Mouse (Mus musculus) c-Kit-positive CD71-positive TER-119-positive erythroid progenitor cells, embryonic 14.5 days (primary cell): ENCODE results near the gene Clip4.
"Not testable (repeated sequence)": the region's sequence is repeated elsewhere in the genome, so short reads cannot be mapped to it uniquely, and the experiment has no call there.

ENCODE experiments used
- DNase-seq: peaks from one replicate; pipeline ENCODE4 v3.0.0-alpha.2; 2013; ENCODE audit warnings: low spot score

Clip4 gene

DNA sequence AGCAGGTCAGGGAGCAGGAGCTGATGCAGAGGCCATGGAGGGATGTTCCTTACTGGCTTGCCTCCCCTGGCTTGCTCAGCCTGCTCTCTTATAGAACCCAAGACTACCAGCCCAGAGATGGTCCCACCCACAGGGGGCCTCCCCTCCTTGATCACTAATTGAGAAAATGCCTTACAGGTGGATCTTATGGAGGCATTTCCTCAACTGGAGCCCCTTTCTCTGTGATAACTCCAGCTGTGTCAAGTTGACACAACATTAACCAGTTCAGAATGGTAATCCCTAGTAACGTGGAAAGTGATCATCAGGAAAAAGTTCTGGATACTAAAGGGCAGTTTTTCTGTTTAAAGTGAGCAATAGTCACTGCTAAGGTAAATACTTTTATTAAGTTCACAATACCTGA lies at the start of gene Clip4:
TSS of gene Clip4 (plus strand) at position 301 of the 400 bp plus-strand sequence.
- DNase-seq: not testable (repeated sequence)

- no peak for DNase-seq
Measured at GRCm38 (mm10) chr17:71720434-71720833, 47.8 kb upstream of the Clip4 start.

DNA sequence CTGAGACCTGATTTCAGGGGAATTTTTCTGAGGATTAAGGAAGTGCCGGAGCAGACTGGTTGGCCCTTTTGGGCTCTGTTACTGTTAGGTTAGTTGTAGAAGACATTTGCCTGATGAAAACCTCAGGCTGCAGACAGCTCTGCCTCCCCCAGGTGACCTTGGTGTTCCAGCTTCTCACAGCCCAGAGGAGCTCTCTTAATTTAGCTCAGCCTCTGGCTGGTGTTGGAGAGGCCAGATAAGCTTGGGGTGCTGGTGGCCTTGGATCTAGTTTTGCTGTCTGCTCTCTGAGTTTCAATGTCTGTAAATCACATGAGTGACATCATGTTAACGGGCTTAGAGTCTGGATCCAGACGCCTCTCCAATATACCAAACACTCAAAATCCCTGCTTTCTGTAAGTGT lies 47.3 kb upstream of the Clip4 start:
- no peak for DNase-seq

DNA sequence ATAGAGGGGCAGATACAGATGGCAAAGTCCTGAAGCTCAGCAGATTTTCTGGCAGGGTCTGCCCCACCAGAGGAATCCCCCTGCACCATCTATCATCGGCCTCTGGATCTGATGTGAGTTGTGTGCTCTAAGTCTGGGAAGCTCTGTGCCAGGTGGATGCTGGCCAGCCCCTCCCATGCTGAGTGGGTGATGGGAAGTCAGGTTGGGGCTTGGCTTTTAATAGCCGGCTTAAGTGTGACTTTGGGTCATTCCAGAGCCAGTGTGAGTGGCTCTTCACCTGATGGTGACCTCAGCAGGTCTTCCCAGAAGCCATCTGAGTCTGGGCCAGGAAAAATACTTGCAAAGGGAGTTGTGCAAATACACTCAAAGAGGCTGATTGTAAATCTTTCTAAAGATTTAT lies 37.6 kb upstream of the Clip4 start:
- DNase-seq: no peak

DNA sequence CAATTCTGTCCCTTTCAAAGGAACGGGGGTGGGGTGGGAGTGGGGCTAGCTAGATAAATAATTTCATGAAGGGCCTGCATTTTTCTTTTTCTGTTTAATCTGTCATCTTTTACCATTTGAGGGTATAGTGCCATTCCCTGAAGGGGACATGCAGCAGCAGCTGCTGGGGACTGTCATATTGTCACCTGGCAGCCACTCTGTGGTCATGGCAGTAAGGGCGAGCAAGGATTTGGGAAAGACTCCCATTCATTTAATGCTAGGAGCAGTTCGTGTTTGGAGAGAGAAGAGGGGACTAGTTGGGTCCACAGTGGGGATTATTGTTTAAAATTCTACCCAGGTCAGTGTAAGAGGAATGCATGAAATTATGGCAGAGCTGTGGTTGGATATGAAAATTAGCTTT lies 31.8 kb upstream of the Clip4 start:
- no peak for DNase-seq

DNA sequence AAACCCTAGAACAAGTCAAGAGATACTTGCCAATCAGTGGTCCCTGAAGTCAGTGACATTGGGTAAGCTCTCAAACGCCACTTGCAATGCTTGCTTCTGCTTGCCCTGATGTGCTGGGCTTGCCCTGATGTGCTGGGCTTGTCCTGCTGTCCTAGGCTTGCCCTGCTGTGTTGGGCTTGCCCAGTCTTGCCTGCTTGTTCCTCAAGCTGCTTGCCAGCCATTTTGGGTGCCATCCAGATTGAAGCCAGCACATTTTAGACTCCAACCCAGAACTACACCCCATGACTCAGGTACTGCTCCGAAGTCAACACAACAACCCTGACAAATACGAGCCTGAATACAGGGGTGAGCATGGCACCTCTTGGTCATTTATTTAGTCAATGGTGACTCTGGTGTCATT lies 26.1 kb upstream of the Clip4 start:
- DNase-seq: no peak

DNA sequence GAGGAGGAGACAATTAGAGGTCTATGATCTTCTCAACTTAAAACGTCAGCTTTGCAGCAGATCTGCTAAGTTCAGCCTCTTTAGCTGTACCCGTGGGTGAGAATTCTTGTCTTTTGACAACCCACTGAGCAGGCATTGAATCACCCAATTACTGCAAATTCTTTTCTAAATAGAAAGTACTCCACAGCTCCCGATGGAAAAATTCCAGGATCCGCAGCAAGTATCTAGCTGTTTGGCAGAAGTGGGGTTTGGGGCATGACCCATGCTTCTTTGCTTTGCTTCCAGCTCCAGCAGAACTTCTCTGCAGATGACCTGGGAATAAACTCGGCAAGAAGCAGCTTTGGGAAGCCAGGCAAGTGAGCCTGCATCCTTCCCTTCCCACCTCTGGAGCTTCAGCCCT lies 25.3 kb upstream of the Clip4 start:
- no peak for DNase-seq

- no peak for DNase-seq
Measured at GRCm38 (mm10) chr17:71746114-71746513, 22.2 kb upstream of the Clip4 start.

DNA sequence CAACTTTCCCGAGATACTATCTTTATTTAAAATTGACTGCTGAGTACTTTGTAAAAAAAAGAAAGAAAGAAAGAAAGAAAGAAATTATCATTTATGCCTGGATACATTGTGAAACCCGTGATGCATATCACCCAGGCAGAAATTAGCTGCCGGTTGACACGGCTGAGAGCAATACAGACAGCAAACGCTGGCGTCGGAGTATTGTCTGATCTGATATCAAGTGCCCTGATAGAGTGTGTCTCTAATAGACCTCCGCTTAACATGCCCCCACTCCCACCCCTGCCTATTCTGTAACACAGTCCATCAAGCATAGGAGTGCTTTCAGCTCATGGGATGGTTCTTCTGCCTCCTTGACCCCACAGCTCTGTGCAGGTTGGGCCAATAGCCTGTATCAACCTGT lies 20.7 kb upstream of the Clip4 start:
- no peak for DNase-seq

DNA sequence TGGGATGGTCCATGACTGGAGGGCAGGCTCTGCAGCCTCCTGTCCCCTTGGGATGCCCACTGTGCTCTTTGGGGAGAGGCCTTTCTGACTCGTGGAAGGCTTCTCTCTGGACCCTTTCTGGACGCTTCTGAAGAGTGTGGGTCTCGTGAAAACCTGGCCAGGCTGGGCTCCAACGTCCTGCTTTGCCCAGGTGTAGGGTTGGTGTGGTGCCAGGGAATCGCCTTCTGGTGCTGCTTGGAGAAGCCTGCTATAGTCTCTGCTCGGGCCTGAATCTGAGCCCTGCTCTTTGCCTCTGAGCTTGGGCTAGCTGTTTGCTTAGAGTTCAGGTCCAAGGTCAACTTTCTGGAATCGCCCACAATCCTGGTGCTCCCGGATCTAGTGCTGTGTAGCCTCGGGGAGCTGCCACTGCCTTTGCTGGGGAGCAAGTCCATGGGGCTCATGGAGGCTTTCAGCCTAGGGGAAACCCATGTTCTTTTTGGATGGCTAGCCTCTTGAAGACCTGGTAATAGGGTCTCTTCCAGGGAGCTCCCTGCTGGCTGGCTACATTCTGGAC lies 18.6 kb upstream of the Clip4 start:
- no peak for DNase-seq

DNA sequence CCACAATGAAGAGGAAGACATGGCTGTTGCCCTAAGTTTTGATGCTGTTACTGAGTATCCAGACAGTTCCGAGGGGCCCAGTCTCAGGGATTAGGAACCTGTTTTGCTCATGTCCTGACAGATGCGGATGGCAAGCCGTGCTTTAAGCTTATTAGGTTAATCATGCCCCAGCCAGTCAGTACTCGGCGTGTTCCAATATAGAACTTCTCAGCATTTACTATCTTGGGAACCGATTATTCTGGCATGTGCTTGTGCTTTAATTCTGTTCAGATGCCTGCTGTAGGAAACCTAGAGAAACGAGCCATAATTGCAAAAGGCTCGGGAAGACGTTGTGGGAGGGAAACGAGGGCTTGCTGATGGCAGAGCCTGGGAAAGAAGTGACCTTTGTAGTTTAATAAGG lies 15.4 kb upstream of the Clip4 start, which contains the start of gene Pcare:
TSS of gene Pcare (minus strand) at position 64 of the 400 bp plus-strand sequence.
- no peak for DNase-seq

DNA sequence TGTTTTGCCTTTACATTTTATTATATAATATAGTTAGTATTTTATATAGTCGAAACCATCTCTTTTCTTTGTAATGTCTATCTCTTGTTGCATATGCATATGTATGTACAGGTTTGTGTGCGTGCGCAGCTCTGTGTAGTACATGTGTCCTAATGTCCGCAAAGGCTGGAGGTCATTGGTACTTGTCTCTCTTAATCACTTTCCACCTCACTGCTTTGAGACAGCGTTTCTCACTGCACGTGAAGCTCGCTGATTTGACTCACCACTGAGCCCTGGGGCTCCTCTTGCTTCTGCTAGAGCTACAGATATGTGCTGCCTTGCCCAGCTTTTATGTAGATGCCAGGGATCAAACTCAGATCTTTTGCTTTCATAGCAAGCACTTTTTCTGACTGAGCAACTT lies 7.7 kb upstream of the Clip4 start:
- DNase-seq: no peak

DNA sequence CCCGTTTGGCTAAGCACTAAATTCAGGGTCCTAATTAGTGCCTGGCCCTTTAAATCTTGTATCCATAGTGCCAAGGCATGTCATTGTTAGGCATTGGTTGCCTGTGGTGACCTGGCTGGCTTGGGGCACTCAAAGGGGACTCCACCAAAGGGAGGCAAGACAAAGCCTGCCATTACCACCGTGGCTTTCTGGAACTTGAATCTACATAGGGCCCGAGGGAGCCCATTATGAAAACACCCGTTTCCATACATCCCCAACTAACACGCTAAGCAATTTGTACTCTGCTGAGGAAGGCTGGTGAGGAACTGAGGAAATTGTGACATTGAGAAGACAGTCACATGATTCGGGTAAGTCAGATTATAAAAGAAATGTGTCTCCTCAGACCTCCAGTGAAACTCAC lies 1.3 kb downstream of the Clip4 start:
- DNase-seq: no peak

- no peak for DNase-seq
Measured at GRCm38 (mm10) chr17:71770696-71771095, 2.4 kb downstream of the Clip4 start.

DNA sequence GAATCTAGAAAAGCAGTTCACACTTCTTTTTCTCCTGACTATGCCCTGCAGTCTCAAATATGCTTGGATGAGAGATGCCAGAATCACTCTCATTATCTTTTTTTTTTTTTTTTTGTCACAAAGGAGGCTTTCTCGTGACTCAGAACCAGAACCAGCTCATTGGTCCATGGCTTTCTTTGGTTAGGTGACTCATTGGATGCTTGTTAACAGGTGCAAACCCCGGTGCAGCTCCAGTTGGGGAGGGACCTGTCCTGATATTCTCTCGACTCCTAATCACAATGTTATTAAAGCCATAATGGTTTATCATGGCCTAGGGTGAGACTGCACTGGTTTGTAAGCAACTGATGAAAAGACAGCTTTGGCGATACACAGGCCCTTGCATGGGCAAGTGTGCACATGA lies 5.9 kb downstream of the Clip4 start:
- DNase-seq: no peak

GRCm38 (mm10) chr17:71775279-71775678 lies 7.0 kb downstream of the Clip4 start:
- DNase-seq: no peak

GRCm38 (mm10) chr17:71778696-71779095 lies 10.4 kb downstream of the Clip4 start:
- no peak for DNase-seq

DNA sequence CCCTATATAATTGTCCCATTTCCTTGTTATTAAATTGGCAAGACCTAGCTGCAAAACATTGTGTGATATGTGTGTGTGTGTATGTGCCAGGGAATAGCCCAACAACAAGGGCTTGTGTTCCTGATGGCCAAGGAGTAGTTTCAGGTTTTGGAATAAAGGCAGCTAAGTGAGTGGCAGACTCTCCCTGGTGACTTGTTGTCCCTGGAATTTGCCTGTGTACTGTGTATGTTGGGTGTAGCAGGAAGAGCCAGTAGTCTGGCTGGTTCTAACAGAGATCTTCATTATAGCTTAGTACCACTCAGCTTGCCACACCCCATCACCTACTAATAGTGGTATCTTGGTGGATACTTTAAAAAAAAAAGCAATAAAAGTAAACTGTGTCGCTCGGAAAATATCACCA lies 12.2 kb downstream of the Clip4 start:
- no peak for DNase-seq

DNA sequence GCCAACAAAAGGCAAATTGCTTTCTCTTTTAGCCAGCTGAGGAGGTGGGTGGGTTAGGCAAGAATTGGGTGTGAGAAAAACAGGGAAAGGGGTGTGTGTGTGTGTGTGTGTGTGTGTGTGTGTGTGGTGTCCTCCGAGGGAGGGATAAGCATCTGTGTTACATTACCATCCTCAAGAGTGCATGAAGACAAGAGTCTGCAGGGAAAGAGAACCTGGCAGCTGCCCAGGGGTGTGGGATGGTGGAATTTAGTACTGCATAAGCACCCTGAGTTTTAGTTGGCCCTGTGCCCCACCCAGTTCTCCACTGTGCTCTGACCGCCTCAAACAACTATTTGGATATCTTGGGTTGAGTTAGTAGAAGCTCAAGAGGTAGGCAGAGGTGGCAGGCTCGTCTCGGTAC lies 12.7 kb downstream of the Clip4 start:
- no peak for DNase-seq

DNA sequence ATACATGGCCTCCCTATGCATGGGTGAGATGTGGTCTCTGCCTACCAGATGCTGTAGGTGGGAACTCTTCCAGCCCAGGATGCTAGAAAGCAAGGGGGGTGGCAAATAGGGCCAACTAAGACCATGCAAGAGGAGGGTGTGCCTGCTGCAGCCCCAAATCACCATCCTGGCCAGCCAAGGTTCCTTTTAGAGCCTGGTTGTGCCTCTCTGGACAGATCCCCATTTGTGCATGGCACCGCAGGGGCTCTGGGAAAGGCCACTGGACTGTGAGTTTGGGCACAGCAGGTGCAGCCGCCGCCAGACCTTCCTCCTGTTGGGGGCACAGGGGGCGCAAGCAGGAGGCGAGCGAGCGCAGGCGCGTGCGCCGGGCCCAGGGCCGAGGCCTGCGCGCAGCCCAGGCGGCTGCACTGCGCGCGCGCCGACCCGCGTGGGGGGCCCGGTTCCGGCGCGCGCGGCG lies 14.0 kb downstream of the Clip4 start:
- no peak for DNase-seq

- DNase-seq: no peak
Measured at GRCm38 (mm10) chr17:71782699-71783365, 14.6 kb downstream of the Clip4 start.

- DNase-seq: no peak
Measured at GRCm38 (mm10) chr17:71783366-71783735, 15.1 kb downstream of the Clip4 start.

DNA sequence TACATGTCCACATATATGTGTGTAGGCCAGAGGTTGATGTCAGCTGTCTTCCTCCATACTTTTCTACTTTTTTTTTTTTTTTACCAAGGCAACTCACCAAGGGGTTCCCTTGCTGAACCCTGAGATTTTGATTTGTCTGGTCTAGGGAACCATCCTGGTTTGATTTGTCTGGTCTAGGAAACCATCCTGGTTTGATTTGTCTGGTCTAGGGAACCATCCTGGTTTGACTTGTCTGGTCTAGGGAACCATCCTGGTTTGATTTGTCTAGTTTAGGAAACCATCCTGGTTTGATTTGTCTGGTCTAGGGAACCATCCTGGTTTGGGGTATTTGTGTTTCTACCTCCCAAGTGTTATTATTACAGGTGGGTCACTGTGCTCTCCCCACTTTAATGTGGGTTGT lies 18.2 kb downstream of the Clip4 start:
- DNase-seq: no peak

- no peak for DNase-seq
Measured at GRCm38 (mm10) chr17:71791109-71791508, 22.8 kb downstream of the Clip4 start.
